Mouse (Mus musculus): ENCODE results near the gene Ppp1r3c. TPM values are rescaled to one million over a fixed set of nuclear protein-coding genes. Genes with fewer than 3 reads are reported as not detected.

The Ppp1r3c gene
- total and polyA plus RNA-seq, 3 experiments, result not detected

GRCm38 (mm10) chr19:36728741-36729460 lies 7.6 kb downstream of the Ppp1r3c start:
- H3K36me3 ChIP-seq (ENCODE audit: control insufficient read depth in 1 of 2, insufficient read depth in 2 of 2, low read length in 2 of 2), result no peaks in the 10 kb centered on the region
- no peak for TF ChIP-seq MAZ (IDR thresholded peaks at IDR 0.05; ENCODE audit: low read depth, low read length)
- TF ChIP-seq UBTF (IDR thresholded peaks at IDR 0.05; ENCODE audit: borderline replicate concordance, insufficient read depth, low read depth, low read length), result no peak
- TF ChIP-seq MYC (IDR thresholded peaks at IDR 0.05; ENCODE audit: low read depth, low read length), result no peak
- TF ChIP-seq CHD1 (IDR thresholded peaks at IDR 0.05; ENCODE audit: low read depth, low read length), result no peak
- no peak for TF ChIP-seq TCF12 (IDR thresholded peaks at IDR 0.05; ENCODE audit: low read depth, low read length)
- no peak for TF ChIP-seq EP300 (IDR thresholded peaks at IDR 0.05; ENCODE audit: low read depth in 1 of 2, low read length in 2 of 2)
- no peak for TF ChIP-seq ELF1 (IDR thresholded peaks at IDR 0.05; ENCODE audit: low read depth, low read length)
- TF ChIP-seq MAX (IDR thresholded peaks at IDR 0.05; ENCODE audit: low read length), result no peak
- no peak for TF ChIP-seq MAFK (IDR thresholded peaks at IDR 0.05; ENCODE audit: borderline replicate concordance, low read depth, low read length)
- no peak for TF ChIP-seq NRF1 (IDR thresholded peaks at IDR 0.05; ENCODE audit: insufficient read depth, low read depth, low read length, poor library complexity, severe bottlenecking)
- TF ChIP-seq GATA1 (IDR thresholded peaks at IDR 0.05; ENCODE audit: low read depth, low read length), result no peak
- no peak for TF ChIP-seq MXI1 (IDR thresholded peaks at IDR 0.05; ENCODE audit: low read depth, low read length)
- TF ChIP-seq HCFC1 (IDR thresholded peaks at IDR 0.05; ENCODE audit: low read depth, low read length), result no peak
- no peak for TF ChIP-seq NELFE (IDR thresholded peaks at IDR 0.05; ENCODE audit: low read depth, low read length)
- TF ChIP-seq POLR2A (IDR thresholded peaks at IDR 0.05; ENCODE audit: control insufficient read depth in 1 of 2, insufficient read depth in 1 of 2, low read depth in 1 of 2, low read length in 2 of 2, poor library complexity in 1 of 2), result no peak
- TF ChIP-seq TBP (IDR thresholded peaks at IDR 0.05; ENCODE audit: low read depth, low read length), result no peak
- no peak for TF ChIP-seq JUND (IDR thresholded peaks at IDR 0.05; ENCODE audit: low read depth, low read length)
- TF ChIP-seq SMC3 (IDR thresholded peaks at IDR 0.05; ENCODE audit: low read depth, low read length), result no peak
- no peak for TF ChIP-seq CTCF (IDR thresholded peaks at IDR 0.05 in 2 of 3, conservative IDR thresholded peaks at IDR 0.05 in 1 of 3; ENCODE audit: control insufficient read depth in 1 of 3, insufficient read depth in 1 of 3, low read depth in 2 of 3, low read length in 3 of 3, poor library complexity in 1 of 3, severe bottlenecking in 1 of 3)
- no peak for TF ChIP-seq MEF2A (IDR thresholded peaks at IDR 0.05; ENCODE audit: extremely low read depth, insufficient replicate concordance, low read depth, low read length, poor library complexity, severe bottlenecking)
- no peaks in the 10 kb centered on the region for H3K4me1 ChIP-seq (ENCODE audit: control insufficient read depth in 1 of 2, insufficient read depth in 2 of 2, low read length in 2 of 2)
- H3K27ac ChIP-seq (ENCODE audit: control insufficient read depth, low read depth, low read length), result no peak overlapping the region
- no peak overlapping the region for H3K9ac ChIP-seq (ENCODE audit: control insufficient read depth, low read depth, low read length, poor library complexity, severe bottlenecking)
- no peaks in the 10 kb centered on the region; a peak in 1 of 4 replicates for H3K27me3 ChIP-seq (ENCODE audit: control insufficient read depth in 1 of 2, insufficient read depth in 2 of 2, low read length in 2 of 2)
- H3K79me2 ChIP-seq (ENCODE audit: control insufficient read depth, insufficient read depth, low read length, poor library complexity), result no peaks in the 10 kb centered on the region
- no peak overlapping the region for H3K4me3 ChIP-seq (ENCODE audit: control insufficient read depth in 1 of 2, insufficient read depth in 1 of 2, low read depth in 2 of 2, low read length in 2 of 2)
- DNase-seq (ENCODE audit: low read depth, low spot score), result no peak
- H3K9me3 ChIP-seq (replicated peaks; ENCODE audit: insufficient read depth, low read length), result no peaks in the 10 kb centered on the region

- no peaks in the 10 kb centered on the region for H3K4me1 ChIP-seq (ENCODE audit: control insufficient read depth in 1 of 2, insufficient read depth in 2 of 2, low read length in 2 of 2)
- TF ChIP-seq UBTF (IDR thresholded peaks at IDR 0.05; ENCODE audit: borderline replicate concordance, insufficient read depth, low read depth, low read length), result no peak
- no peak for TF ChIP-seq ZC3H11A (IDR thresholded peaks at IDR 0.05; ENCODE audit: low read depth, low read length)
- no peak for TF ChIP-seq POLR2A (IDR thresholded peaks at IDR 0.05; ENCODE audit: control insufficient read depth in 1 of 2, insufficient read depth in 1 of 2, low read depth in 1 of 2, low read length in 2 of 2, poor library complexity in 1 of 2)
- TF ChIP-seq CHD2 (IDR thresholded peaks at IDR 0.05; ENCODE audit: low read length), result no peak
- TF ChIP-seq HCFC1 (IDR thresholded peaks at IDR 0.05; ENCODE audit: low read depth, low read length), result no peak
- TF ChIP-seq ZNF384 (IDR thresholded peaks at IDR 0.05; ENCODE audit: low read depth, low read length), result no peak
- no peak for TF ChIP-seq SIN3A (IDR thresholded peaks at IDR 0.05; ENCODE audit: low read length)
- TF ChIP-seq MYC (IDR thresholded peaks at IDR 0.05; ENCODE audit: low read depth, low read length), result no peak
- no peak for TF ChIP-seq TCF12 (IDR thresholded peaks at IDR 0.05; ENCODE audit: low read depth, low read length)
- no peak for TF ChIP-seq BHLHE40 (IDR thresholded peaks at IDR 0.05; ENCODE audit: borderline replicate concordance, low read depth, low read length)
- no peak overlapping the region for H3K27ac ChIP-seq (ENCODE audit: control insufficient read depth, low read depth, low read length)
- no peak for DNase-seq (ENCODE audit: low read depth, low spot score)
- H3K9ac ChIP-seq (ENCODE audit: control insufficient read depth, low read depth, low read length, poor library complexity, severe bottlenecking), result no peak overlapping the region
- peaks cover 0 to 3% of the 10 kb centered on the region in 2 experiments; a peak in 2 of 4 replicates for H3K27me3 ChIP-seq (ENCODE audit: control insufficient read depth in 1 of 2, insufficient read depth in 2 of 2, low read length in 2 of 2)
- no peaks in the 10 kb centered on the region for H3K79me2 ChIP-seq (ENCODE audit: control insufficient read depth, insufficient read depth, low read length, poor library complexity)
- H3K4me3 ChIP-seq (ENCODE audit: control insufficient read depth in 1 of 2, insufficient read depth in 1 of 2, low read depth in 2 of 2, low read length in 2 of 2), result no peak overlapping the region
- no peaks in the 10 kb centered on the region for H3K36me3 ChIP-seq (ENCODE audit: control insufficient read depth in 1 of 2, insufficient read depth in 2 of 2, low read length in 2 of 2)
- no peaks in the 10 kb centered on the region for H3K9me3 ChIP-seq (replicated peaks; ENCODE audit: insufficient read depth, low read length)
These were observed 11.5 kb downstream of the Ppp1r3c start for GRCm38 (mm10) chr19:36724970-36725369.
